Mouse (Mus musculus) megakaryocyte progenitor cell, adult 5-6 weeks (primary cell): Measurements from ENCODE around the gene Kcnk10. TPM values are rescaled to one million over a fixed set of nuclear protein-coding genes. Genes with fewer than 3 reads are reported as not detected.

Experiments used
- ATAC-seq: replicated peaks from 2 replicates; pipeline ENCODE4 v1.8.0; 2016; ENCODE audit warnings: mild to moderate bottlenecking, moderate TSS enrichment, inconsistent platforms; ENCODE audit not compliant: poor library complexity
- total RNA-seq, 2 experiments: library from RNA; stranded (forward) in 1 of 2; stranded (reverse) in 1 of 2; fragments of 157-497, 149-512 nt in 1 of 2; fragments of 200-1000 nt in 1 of 2; gene quantifications; 2 replicates each; pipeline versions ENCODE4 v1.2.3 to v1.2.4; 2015 to 2017

Gene Kcnk10
- total RNA-seq, 2 experiments from 2014 or later: not detected

DNA sequence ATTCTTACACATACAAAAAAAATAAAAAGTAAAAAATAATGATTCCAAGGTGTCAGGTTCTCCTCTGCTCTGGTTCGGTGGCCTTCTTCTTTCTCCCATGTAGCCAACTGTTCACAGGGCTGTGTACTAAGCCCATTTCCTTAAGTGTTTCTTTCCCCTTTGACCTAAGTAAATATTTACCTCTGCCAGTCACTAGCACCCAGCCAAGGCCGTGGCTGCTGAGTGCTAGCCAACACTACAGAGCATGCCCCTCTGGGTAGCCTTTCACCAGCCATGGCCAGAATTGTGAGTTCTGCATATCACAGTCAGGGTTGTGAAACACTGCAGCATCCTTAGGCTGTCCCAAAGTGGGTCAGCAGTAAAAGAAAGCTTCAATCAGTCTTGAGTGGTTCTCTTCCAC is 140.0 kb downstream of the Kcnk10 start:
- no peak for ATAC-seq

DNA sequence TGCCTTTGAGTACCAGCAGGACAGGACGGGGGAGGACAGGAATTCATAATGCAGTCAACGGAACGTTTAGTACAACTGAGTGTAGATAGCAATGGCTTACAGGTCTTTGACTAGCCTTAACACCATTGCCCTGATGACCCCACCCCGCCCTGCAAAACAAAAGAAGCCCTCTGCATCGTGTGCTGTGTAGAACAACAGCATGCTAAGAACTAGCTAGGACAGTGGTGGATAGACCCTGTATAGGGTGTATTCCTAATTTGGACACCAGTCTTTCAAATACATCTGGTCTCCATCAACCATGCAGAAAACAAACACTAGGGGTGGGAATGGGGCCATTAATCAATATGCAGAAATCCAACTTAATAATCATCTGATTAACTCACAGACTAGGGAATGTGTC is 147.4 kb downstream of the Kcnk10 start:
- no peak for ATAC-seq

DNA sequence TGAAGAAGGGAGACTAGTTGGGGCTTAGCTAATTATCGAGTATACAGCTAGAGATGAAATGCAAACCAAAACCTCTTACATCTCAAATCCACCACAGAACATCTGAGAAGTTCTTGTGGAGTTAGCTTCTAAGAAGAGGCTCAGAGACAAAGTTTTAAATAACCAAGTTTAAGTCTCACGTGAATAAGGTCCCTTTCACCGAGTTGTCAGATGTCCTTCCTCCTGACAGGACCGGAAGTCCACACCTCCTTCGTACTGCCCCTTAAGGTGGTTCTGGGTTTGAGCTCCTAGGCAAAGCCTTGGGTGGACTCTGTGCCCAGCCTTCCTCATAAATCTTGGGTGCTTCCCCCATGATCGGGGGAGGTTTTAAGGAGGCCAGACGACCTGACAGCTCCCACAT is 156.8 kb downstream of the Kcnk10 start:
- ATAC-seq: no peak

DNA sequence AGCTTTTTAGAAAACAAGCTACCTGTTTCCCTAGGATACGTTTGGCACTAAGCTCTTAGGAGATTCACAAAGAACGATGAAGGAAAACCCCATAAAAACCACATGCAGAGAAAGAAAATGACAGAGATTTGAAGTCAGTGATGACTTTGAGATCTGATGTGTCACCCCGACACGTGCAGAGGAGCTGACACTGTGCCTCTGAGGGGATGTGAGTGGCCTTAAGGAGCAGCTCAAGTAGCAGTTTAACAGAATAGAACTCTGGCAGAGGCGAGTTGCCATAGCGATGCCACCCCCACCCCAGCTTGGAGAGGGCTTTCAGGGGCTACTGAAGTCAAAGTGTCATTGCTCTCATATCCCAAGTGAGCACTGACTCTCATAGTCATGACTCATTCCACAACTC is 158.3 kb downstream of the Kcnk10 start:
- no peak for ATAC-seq

DNA sequence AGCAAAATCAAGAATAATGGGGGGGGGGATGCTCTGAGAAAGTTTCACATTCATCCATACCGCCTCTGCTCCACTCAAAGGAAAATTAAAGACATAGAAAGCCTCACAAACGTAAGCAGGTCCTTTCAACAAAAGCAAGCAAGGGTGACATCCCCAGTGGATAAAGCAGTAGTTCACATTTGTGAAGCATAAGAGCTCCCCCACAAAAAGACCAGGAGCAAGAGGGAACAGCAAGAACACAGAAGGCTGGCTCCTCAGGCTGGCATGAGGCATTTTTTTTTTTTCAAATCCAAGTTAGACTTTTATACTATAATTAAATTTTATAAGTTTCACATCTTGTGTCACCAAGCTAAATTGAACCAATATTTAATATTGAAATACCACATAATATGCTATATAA is 168.5 kb downstream of the Kcnk10 start:
- ATAC-seq: no peak

DNA sequence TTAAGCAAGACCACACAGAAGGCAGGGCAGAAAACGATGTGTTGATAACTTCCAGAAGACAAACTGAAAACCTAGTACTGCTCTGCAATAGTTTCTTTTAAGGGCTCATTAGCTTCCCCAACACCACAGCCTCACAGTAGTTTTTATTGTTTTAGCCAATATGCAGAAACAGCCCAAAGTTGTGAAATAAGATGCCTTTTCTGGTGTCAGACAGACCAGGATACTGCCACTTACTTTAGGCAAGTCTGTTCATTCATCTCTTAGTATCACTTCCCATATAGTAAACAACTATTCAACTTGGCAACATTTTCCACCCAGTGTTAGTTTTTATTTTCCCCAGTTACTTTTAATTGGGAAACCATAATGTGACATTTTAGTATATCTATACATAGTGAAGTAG is 171.5 kb downstream of the Kcnk10 start:
- peak; percentile 85 for ATAC-seq

DNA sequence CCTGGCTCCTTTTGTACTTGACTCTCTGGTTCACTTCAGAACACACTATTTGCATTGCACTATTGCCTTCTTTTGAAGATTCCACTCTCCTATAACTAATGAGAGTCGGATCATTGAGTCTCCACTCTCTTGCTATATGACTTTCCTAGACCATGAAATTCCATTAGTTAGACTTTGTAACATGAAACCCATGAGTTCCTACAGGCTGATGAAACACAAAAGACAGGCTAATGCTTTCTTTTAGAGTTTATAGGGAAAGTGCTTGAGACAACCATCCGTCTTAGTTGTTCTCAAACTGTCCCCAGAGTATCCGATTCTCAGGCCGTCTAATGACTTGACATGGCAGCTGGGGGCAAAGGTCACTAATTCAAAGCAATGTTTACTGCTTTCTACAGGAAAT is 172.0 kb downstream of the Kcnk10 start:
- ATAC-seq: no peak

DNA sequence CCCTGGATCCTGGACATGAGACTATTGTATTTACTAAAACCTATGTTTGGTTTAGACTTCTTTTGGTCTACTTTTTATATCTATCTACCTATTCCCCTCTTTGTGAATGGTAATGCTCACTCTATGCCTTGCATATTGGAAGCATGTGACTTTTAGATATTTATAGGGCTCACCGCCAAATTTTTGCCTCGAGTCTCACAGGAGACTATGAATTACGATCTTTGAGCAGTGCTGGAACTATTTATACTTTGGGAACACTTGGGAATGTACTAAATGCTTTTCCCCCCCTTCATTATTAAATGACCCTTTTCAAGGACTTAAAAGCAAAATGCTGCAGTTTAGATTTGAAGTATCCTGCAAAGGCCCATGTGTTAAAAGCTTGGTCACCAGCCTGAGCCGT is 181.5 kb downstream of the Kcnk10 start:
- no peak for ATAC-seq

DNA sequence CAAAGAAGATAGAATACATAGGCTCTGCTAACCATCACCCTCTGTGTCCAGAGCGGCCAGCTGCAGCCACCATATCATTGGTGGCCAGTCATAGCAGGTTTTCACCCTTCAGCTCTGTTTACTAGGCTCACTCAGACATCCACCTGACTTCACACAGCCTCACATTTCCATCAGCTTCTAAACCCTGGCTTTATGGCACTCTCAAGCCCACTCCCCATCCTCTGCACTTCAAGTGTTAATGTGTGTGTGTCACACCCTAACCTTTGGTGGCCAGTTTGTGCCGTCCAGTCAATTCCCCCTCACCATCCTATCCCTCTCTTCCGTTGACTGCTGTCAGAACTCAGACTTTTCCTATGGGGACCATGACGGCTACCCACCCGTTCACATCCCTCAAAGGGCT is 184.0 kb downstream of the Kcnk10 start:
- no peak for ATAC-seq

DNA sequence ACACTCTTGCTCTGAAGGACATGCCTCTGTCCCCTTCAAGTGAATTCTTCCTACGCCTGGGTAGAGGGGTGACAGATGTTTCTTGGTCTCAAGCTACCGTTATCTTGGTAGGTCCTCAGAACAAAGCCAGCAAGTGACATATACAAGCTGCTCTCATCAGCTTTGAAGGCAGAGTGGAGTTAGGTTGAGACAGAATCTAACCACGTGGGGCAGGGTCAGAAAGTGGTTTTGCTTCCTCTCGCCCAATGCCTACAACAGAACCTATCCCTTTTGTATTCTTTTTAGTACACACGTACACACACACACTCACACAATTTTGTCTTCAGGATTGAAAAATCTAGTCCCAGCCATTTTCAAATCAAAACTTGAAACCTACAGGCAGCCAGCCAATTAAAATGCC is 186.8 kb downstream of the Kcnk10 start:
- ATAC-seq: no peak

DNA sequence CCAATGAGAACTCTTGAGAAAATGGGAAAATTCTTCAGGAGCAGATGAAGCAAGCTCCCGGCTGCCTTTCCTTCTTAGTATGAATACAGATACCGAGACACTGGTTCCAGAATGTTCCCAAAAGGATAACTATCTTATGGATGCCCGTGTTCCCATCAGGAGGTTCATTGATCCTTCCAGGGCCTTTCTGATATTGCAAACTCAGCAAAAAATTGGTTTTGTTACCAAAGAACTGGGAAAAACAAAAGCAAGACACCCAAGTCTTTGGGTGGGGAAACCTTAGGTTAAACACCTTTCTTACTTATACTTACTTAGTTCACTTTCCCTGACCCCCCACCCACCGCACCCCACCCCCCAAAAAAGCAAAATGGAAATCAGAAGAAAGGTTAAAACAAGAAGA is 188.5 kb downstream of the Kcnk10 start:
- ATAC-seq: no peak

Other genes with a start within 250 kb of the Kcnk10 start
- gene Spata7, start 49.8 kb upstream of the Kcnk10 start, total RNA-seq (2015): 7.0 and 9.5 TPM in 2 replicates
- gene Spata7, start 49.8 kb upstream of the Kcnk10 start, total RNA-seq (2017): 5.7 and 6.6 TPM in 2 replicates
- gene Ptpn21, start 159.1 kb upstream of the Kcnk10 start, total RNA-seq (2015): 5.9 and 8.0 TPM in 2 replicates
- gene Ptpn21, start 159.1 kb upstream of the Kcnk10 start, total RNA-seq (2017): 2.7 and 3.1 TPM in 2 replicates
- gene Zc3h14, start 168.7 kb upstream of the Kcnk10 start, total RNA-seq (2015): 214 and 244 TPM in 2 replicates
- gene Zc3h14, start 168.7 kb upstream of the Kcnk10 start, total RNA-seq (2017): 105 and 126 TPM in 2 replicates